Mouse (Mus musculus): Measurements from ENCODE around the gene Pou2f2. TPM values are rescaled to one million over a fixed set of nuclear protein-coding genes. Genes with fewer than 3 reads are reported as not detected.
A peak's percentile ranks its signal among the peaks of the same experiment; 100 is the strongest.

Pou2f2 gene
- polyA plus RNA-seq (2012; ENCODE audit: insufficient read depth, insufficient read length, missing spikeins), result 0.52 and 0.79 TPM in 2 replicates

- Histone ChIP-seq H3K27ac (replicated peaks; ENCODE audit: low read depth, low read length) (no peak within 1 kb of the TSS), H3K4me3 (ENCODE audit: insufficient read depth, low read depth, low read length) (peak within 1 kb of the TSS; percentile 45), H3K4me1 (ENCODE audit: control insufficient read depth, insufficient read depth, insufficient read length, low read length) (no peaks in the 10 kb centered on the region; the same call in 1 of the 2 replicates)
Measured at GRCm38 (mm10) chr7:25179606-25180161, at the start of gene Pou2f2. TSS of gene Pou2f2 (minus strand) at chr7:25179726.

GRCm38 (mm10) chr7:25227523-25228300 is 48.2 kb upstream of the Pou2f2 start:
- Histone ChIP-seq H3K27ac (replicated peaks; ENCODE audit: low read depth, low read length) (no peak overlapping the region), H3K4me3 (ENCODE audit: insufficient read depth, low read depth, low read length) (no peak overlapping the region), H3K4me1 (ENCODE audit: control insufficient read depth, insufficient read depth, insufficient read length, low read length) (no peaks in the 10 kb centered on the region)

GRCm38 (mm10) chr7:25222275-25222967 is 42.9 kb upstream of the Pou2f2 start:
- H3K4me1 ChIP-seq (ENCODE audit: control insufficient read depth, insufficient read depth, insufficient read length, low read length), result peaks cover 14% of the 10 kb centered on the region
- peak overlapping the region; percentile 78 for H3K4me3 ChIP-seq (ENCODE audit: insufficient read depth, low read depth, low read length)
- no peak overlapping the region for H3K27ac ChIP-seq (replicated peaks; ENCODE audit: low read depth, low read length)

DNA sequence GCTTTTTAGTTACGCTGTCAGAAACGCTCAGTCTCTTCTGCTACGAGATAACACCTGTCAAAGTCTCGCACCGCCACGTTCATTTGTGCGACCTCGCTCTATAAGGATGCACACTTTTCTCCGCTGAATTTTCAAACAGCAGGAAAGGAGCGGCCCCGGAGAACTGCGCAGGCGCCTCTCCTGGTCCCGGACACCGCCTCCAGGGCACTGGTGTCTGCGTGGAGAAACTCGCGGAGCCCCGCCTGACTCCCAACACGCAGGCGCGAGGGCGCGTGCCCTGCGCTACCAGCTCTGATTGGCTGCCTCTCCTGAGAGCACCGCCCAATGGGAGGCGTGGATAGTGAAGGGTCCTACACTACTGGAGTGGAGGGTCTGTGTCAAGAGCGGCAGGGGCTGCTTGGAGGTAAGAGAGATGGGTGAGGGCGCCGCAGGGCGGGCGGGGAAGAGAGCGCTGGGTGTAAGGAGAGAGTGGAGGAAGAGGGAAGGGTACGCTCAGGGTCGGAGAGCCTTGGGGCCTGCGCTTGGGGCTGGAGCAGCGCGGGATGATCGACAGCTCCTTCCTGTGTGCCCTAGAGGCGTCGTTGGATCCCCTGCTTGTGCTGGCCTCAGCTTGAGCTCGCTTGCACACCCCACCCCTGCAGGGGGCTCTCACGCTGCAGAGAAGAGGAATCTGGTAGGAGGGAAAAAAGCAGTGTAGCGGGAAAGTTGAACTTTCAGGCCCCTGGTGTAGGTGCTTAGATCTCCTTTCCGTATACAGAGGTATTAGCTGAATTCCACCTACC is 41.8 kb upstream of the Pou2f2 start, which contains the start of gene Zfp526:
Gene Zfp526, plus strand, starts transcription at position 324 of the 782 bp plus-strand sequence.
- Histone ChIP-seq H3K4me3 (ENCODE audit: insufficient read depth, low read depth, low read length) (peak within 1 kb of the TSS; percentile 78), H3K4me1 (ENCODE audit: control insufficient read depth, insufficient read depth, insufficient read length, low read length) (peaks cover 14% of the 10 kb centered on the region), H3K27ac (replicated peaks; ENCODE audit: low read depth, low read length) (peak within 1 kb of the TSS; percentile 72)

DNA sequence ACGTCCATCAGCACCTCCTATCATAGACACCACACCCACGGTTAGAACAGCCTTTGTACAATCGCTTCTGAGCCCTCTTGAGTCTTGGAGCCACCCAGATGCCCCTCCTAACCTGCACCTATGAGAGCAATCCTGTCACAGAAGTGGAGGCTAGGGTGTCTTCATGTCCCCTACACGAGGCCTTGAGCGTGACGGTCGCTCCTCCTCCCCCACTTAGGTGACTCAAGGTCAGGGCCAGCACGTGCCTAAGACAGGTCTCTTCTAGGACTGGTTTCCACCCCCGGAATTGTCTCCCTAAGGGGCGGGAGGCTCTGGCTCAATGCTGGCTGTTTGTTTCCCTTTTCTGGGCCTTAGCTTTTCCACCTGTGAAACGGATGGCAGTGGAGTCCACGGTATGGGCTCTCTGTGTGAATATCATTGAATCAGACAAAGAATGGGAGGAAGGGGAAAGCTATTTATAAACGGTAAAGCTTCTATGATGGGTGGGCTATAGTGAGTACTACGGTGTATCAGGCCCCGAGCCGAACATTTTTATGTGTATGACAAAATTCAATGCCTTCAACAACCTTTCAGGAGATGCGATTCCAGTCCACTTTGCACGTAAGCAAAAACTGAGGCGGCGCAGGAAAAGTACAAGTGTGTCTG is 41.1 kb upstream of the Pou2f2 start, which contains the start of gene Dedd2:
Gene Dedd2, minus strand, starts transcription at position 159 of the 645 bp plus-strand sequence.
- Histone ChIP-seq H3K27ac (replicated peaks; ENCODE audit: low read depth, low read length) (peak within 1 kb of the TSS; percentile 76), H3K4me1 (ENCODE audit: control insufficient read depth, insufficient read depth, insufficient read length, low read length) (peaks cover 14% of the 10 kb centered on the region), H3K4me3 (ENCODE audit: insufficient read depth, low read depth, low read length) (peak within 1 kb of the TSS; percentile 80)

- Histone ChIP-seq H3K4me3 (ENCODE audit: insufficient read depth, low read depth, low read length) (peak overlapping the region; percentile 80), H3K4me1 (ENCODE audit: control insufficient read depth, insufficient read depth, insufficient read length, low read length) (peaks cover 14% of the 10 kb centered on the region), H3K27ac (replicated peaks; ENCODE audit: low read depth, low read length) (peak overlapping the region; percentile 76)
Measured at GRCm38 (mm10) chr7:25219756-25220456, 40.4 kb upstream of the Pou2f2 start.

GRCm38 (mm10) chr7:25219416-25219750 is 39.9 kb upstream of the Pou2f2 start:
- peak overlapping the region; percentile 76 for H3K27ac ChIP-seq (replicated peaks; ENCODE audit: low read depth, low read length)
- H3K4me3 ChIP-seq (ENCODE audit: insufficient read depth, low read depth, low read length), result peak overlapping the region; percentile 80
- peaks cover 14% of the 10 kb centered on the region for H3K4me1 ChIP-seq (ENCODE audit: control insufficient read depth, insufficient read depth, insufficient read length, low read length)

- Histone ChIP-seq H3K27ac (replicated peaks; ENCODE audit: low read depth, low read length) (peak overlapping the region; percentile 76), H3K4me1 (ENCODE audit: control insufficient read depth, insufficient read depth, insufficient read length, low read length) (peaks cover 14% of the 10 kb centered on the region), H3K4me3 (ENCODE audit: insufficient read depth, low read depth, low read length) (peak overlapping the region; percentile 80)
Measured at GRCm38 (mm10) chr7:25218705-25219415, 39.3 kb upstream of the Pou2f2 start.

DNA sequence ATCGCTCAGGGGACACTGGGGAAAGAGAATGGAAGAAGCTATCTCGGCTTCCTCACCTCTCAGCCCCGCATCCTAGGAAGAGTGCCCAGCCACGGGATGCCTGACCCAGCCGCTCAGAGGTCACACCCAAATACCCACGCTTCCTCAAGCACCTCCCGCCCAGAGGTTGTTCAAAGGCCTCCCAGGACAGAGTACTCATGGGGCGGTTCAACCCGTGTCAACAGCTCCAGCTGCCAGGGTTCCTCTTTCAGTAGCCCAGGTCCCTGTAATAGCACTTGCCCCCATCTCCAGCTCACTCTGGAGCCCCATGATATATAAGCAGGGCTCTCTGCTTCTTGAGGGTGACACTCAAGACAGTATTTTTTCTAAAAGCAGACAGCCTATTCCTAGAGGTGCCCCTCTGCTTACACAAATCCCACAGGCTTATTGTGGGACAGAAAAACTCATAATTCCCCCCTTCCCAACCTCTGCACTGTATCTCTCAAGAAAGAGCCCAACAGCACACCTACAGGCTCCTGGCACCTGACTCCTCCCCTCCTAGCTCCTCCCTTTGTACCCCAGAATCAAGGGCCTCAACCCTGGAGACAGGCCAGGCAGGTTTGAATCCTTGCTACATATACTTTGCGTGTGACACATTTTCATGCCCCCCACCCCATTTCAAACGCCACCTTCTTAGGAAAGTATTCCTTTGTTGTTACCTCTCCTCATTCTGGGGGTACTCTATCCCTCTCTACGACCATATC is 38.3 kb upstream of the Pou2f2 start:
- H3K4me1 ChIP-seq (ENCODE audit: control insufficient read depth, insufficient read depth, insufficient read length, low read length), result peaks cover 14% of the 10 kb centered on the region
- H3K27ac ChIP-seq (replicated peaks; ENCODE audit: low read depth, low read length), result no peak overlapping the region
- H3K4me3 ChIP-seq (ENCODE audit: insufficient read depth, low read depth, low read length), result peak overlapping the region; percentile 80; the same call in 1 of the 2 replicates

- Histone ChIP-seq H3K4me3 (ENCODE audit: insufficient read depth, low read depth, low read length) (no peak overlapping the region), H3K4me1 (ENCODE audit: control insufficient read depth, insufficient read depth, insufficient read length, low read length) (peaks cover 3% of the 10 kb centered on the region), H3K27ac (replicated peaks; ENCODE audit: low read depth, low read length) (no peak overlapping the region)
Measured at GRCm38 (mm10) chr7:25214172-25214571, 34.6 kb upstream of the Pou2f2 start.

- no peak overlapping the region for H3K4me3 ChIP-seq (ENCODE audit: insufficient read depth, low read depth, low read length)
- H3K27ac ChIP-seq (replicated peaks; ENCODE audit: low read depth, low read length), result no peak overlapping the region
- H3K4me1 ChIP-seq (ENCODE audit: control insufficient read depth, insufficient read depth, insufficient read length, low read length), result no peaks in the 10 kb centered on the region
Measured at GRCm38 (mm10) chr7:25213099-25213498, 33.6 kb upstream of the Pou2f2 start.

- Histone ChIP-seq H3K27ac (replicated peaks; ENCODE audit: low read depth, low read length) (no peak overlapping the region), H3K4me1 (ENCODE audit: control insufficient read depth, insufficient read depth, insufficient read length, low read length) (no peaks in the 10 kb centered on the region), H3K4me3 (ENCODE audit: insufficient read depth, low read depth, low read length) (no peak overlapping the region)
Measured at GRCm38 (mm10) chr7:25210482-25210881, 31.0 kb upstream of the Pou2f2 start.

DNA sequence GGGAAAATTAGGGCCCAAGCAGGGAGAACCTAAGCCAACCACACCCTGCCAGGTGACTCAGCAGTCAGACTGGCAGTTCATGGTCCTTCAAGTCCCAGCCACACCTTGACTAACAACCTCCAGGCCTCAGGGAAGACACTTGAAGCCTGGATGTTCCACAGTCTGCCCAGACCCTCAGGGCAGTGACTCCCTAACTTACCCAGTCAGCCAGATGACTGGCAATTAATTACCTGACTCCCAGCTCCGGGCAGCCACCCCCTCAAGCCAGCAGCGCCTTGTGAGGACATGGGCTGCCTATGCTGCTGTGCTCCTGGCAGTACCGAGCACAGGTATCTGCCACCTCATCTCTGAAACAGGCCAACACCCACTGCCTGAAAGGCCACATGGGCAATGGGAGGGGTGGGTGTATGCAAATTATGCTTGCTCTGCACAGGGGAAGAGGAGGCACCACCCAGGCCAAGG is 29.7 kb upstream of the Pou2f2 start:
- H3K4me3 ChIP-seq (ENCODE audit: insufficient read depth, low read depth, low read length), result no peak overlapping the region
- no peaks in the 10 kb centered on the region for H3K4me1 ChIP-seq (ENCODE audit: control insufficient read depth, insufficient read depth, insufficient read length, low read length)
- no peak overlapping the region for H3K27ac ChIP-seq (replicated peaks; ENCODE audit: low read depth, low read length)

Data from brown adipose tissue, adult 24 weeks (tissue).